Mouse (Mus musculus) E14TG2a.4 (cell line): ENCODE results near the gene Chil5.

Source experiments
- CTCF ChIP-seq: conservative IDR thresholded peaks from 2 replicates; pipeline ENCODE4 v1.5.1; 2014; ENCODE audit warnings: low read length
- POU5F1 ChIP-seq: IDR thresholded peaks from 2 replicates; pipeline ENCODE4 v1.6.1; 2014; ENCODE audit warnings: low read length, borderline replicate concordance

DNA sequence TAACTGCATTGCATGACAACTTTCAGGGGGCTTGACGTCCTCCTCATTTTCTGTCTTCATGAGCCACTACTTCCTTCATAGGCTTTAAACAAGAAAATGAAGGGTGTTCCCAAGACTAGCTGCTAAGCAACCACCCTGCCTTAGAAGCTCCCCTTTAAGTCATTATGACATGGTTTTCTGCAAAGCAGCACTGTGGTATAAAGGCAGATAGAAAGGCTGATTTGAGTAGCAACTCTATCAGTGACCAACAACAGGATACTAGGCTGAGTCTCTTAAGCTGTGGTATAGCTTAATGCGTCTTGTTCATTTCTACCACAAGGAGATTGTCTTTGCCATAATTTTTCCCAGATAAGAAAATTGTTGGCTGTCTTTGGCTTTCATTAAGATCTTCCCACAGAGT, 18.1 kb downstream of the Chil5 start, which contains the start of gene Pifo:
- TF ChIP-seq CTCF (no peak), POU5F1 (no peak)
